Mouse (Mus musculus) lung, adult 2 months (tissue): ENCODE measurements around the gene Trim2.

Experiments used
- CTCF ChIP-seq: fragments of 200-500 bp; IDR thresholded peaks from 2 replicates; pipeline ENCODE4 v1.5.1; 2011; ENCODE audit warnings: mild to moderate bottlenecking, low read length, control low read depth; ENCODE audit not compliant: insufficient read depth
- POLR2A ChIP-seq: fragments of 200-500 bp; IDR thresholded peaks from 2 replicates; pipeline ENCODE4 v1.6.1; 2011; ENCODE audit warnings: low read depth, mild to moderate bottlenecking, control low read depth, low read length, borderline replicate concordance; ENCODE audit errors: extremely low read depth

GRCm38 (mm10) chr3:84173581-84174154, 133.0 kb downstream of the Trim2 start, which contains the start of gene Gm6525:
- TF ChIP-seq CTCF (no peak), POLR2A (no peak)
